Mouse (Mus musculus): ENCODE results near the gene Tmem50b. TPM values are rescaled to one million over a fixed set of nuclear protein-coding genes. Genes with fewer than 3 reads are reported as not detected.

Gene Tmem50b
- total and polyA plus RNA-seq, 2 experiments from 2014 or later: 79.6 to 114 TPM

DNA sequence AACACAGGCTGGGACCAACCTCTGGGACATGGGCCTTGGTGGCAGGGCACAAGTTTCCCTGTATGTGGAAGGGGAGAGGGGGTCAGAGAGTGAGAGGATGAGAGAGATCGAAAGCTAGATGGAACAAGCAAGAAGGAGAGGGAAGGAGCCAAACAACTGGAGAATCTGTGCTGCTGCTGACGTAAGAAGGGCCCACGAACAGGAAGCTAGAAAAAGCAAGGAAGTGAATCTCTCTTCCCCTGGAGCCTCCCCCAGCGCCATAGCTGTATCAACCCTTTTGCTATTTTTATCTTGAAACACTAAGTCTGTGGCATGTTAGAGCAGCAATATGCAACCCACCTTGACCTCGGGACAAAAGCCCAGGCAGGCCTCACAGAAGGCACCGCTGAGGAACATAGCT lies 59.5 kb downstream of the Tmem50b start:
- ATAC-seq (no peak), DNase-seq (ENCODE audit: low spot score) (no peak)
- TF ChIP-seq CTCF (IDR thresholded peaks at IDR 0.05; ENCODE audit: low read depth): no peak
- Histone ChIP-seq H3K9me3 (ENCODE audit: low read length) (no peaks in the 10 kb centered on the region), H3K27ac (0 out of 2 replicates have a peak overlapping the region, but pooled peaks have one; percentile 12), H3K36me3 (ENCODE audit: insufficient read depth, low read length) (no peaks in the 10 kb centered on the region), H3K4me3 (ENCODE audit: low read length) (no peak overlapping the region), H3K4me1 (ENCODE audit: insufficient read depth, low read length) (no peaks in the 10 kb centered on the region), H3K4me2 (ENCODE audit: low read depth, low read length) (no peak overlapping the region), H3K9ac (replicated peaks; ENCODE audit: low read length) (no peak overlapping the region), H3K27me3 (ENCODE audit: insufficient read depth, low read length) (no peaks in the 10 kb centered on the region)
- 76% methylated on average over 6 of the region's 6 CpGs for WGBS

GRCm38 (mm10) chr16:91537065-91537464 lies 60.5 kb downstream of the Tmem50b start:
- DNase-seq (ENCODE audit: low spot score): no peak
- no peak for TF ChIP-seq CTCF (IDR thresholded peaks at IDR 0.05; ENCODE audit: low read depth)
- no peak overlapping the region for H3K4me2 ChIP-seq (ENCODE audit: low read depth, low read length)
- no peak overlapping the region for H3K9ac ChIP-seq (replicated peaks; ENCODE audit: low read length)
- WGBS: 82% methylated on average over 3 of the region's 3 CpGs
- H3K9me3 ChIP-seq (ENCODE audit: low read length): no peaks in the 10 kb centered on the region
- no peak overlapping the region for H3K27ac ChIP-seq
- no peaks in the 10 kb centered on the region for H3K36me3 ChIP-seq (ENCODE audit: insufficient read depth, low read length)
- H3K4me1 ChIP-seq (ENCODE audit: insufficient read depth, low read length): no peaks in the 10 kb centered on the region
- no peak overlapping the region for H3K4me3 ChIP-seq (ENCODE audit: low read length)
- H3K27me3 ChIP-seq (ENCODE audit: insufficient read depth, low read length): no peaks in the 10 kb centered on the region
- no peak for ATAC-seq

DNA sequence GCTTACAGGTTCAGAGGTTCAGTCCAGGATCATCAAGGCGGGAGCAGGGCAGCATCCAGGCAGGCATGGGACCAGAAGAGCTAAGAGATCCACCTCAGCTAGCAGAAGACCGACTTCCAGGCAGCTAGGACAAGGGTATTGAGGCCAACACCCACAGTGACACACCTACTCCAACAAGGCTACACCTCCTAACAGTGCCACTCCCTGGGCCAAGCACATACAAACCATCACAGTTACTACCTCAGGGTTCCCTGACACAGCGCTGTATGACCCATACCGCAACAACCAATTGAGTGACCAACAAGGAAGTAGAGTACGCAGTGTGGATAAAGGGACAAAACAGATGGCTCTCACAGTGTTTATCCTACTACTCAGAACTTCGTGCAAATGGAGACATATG lies 61.2 kb downstream of the Tmem50b start:
- Histone ChIP-seq H3K27ac (no peak overlapping the region), H3K4me2 (ENCODE audit: low read depth, low read length) (no peak overlapping the region), H3K36me3 (ENCODE audit: insufficient read depth, low read length) (no peaks in the 10 kb centered on the region), H3K9me3 (ENCODE audit: low read length) (no peaks in the 10 kb centered on the region), H3K27me3 (ENCODE audit: insufficient read depth, low read length) (no peaks in the 10 kb centered on the region), H3K4me3 (ENCODE audit: low read length) (no peak overlapping the region), H3K9ac (replicated peaks; ENCODE audit: low read length) (no peak overlapping the region), H3K4me1 (ENCODE audit: insufficient read depth, low read length) (no peaks in the 10 kb centered on the region)
- DNase-seq (ENCODE audit: low spot score) (no peak), ATAC-seq (no peak)
- 91% methylated on average over 6 of the region's 6 CpGs for WGBS
- no peak for TF ChIP-seq CTCF (IDR thresholded peaks at IDR 0.05; ENCODE audit: low read depth)

DNA sequence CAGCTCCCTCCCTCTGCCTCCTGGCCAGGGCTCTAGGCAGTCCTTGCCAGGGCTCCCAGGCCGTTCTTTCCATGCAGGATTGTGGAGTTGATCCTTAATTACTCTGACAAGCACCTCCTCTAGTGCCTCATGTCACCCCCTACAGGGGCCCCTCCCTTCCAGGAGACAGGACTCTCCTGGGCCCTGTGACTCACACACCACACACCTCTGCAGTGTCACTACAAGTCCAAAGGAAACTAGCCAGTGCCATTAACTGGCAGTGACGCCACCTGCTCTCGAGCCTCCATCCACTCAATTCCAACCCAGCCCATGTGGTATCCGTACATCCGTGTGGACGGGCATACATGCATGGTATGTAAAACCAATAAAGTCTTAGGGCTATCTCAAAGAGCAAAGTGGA lies 62.7 kb downstream of the Tmem50b start:
- ATAC-seq (no peak), DNase-seq (ENCODE audit: low spot score) (no peak)
- H3K9me3 ChIP-seq (ENCODE audit: low read length): no peaks in the 10 kb centered on the region
- no peaks in the 10 kb centered on the region for H3K36me3 ChIP-seq (ENCODE audit: insufficient read depth, low read length)
- no peak overlapping the region for H3K4me3 ChIP-seq (ENCODE audit: low read length)
- H3K4me2 ChIP-seq (ENCODE audit: low read depth, low read length): no peak overlapping the region
- TF ChIP-seq CTCF (IDR thresholded peaks at IDR 0.05; ENCODE audit: low read depth): no peak
- no peak overlapping the region for H3K27ac ChIP-seq
- no peaks in the 10 kb centered on the region for H3K4me1 ChIP-seq (ENCODE audit: insufficient read depth, low read length)
- WGBS: 83% methylated on average over 6 of the region's 6 CpGs
- H3K9ac ChIP-seq (replicated peaks; ENCODE audit: low read length): no peak overlapping the region
- H3K27me3 ChIP-seq (ENCODE audit: insufficient read depth, low read length): no peaks in the 10 kb centered on the region

- H3K4me3 ChIP-seq (ENCODE audit: low read length): no peak overlapping the region
- H3K36me3 ChIP-seq (ENCODE audit: insufficient read depth, low read length): no peaks in the 10 kb centered on the region
- DNase-seq (ENCODE audit: low spot score) (peak; percentile 84), ATAC-seq (no peak)
- no peaks in the 10 kb centered on the region for H3K4me1 ChIP-seq (ENCODE audit: insufficient read depth, low read length)
- no peak overlapping the region for H3K4me2 ChIP-seq (ENCODE audit: low read depth, low read length)
- H3K9me3 ChIP-seq (ENCODE audit: low read length): no peaks in the 10 kb centered on the region
- H3K27ac ChIP-seq: no peak overlapping the region
- H3K9ac ChIP-seq (replicated peaks; ENCODE audit: low read length): no peak overlapping the region
- 59% methylated on average over 13 of the region's 13 CpGs for WGBS
- no peaks in the 10 kb centered on the region for H3K27me3 ChIP-seq (ENCODE audit: insufficient read depth, low read length)
- no peak for TF ChIP-seq CTCF (IDR thresholded peaks at IDR 0.05; ENCODE audit: low read depth)
Measured at GRCm38 (mm10) chr16:91534477-91534876, 63.1 kb downstream of the Tmem50b start.

DNA sequence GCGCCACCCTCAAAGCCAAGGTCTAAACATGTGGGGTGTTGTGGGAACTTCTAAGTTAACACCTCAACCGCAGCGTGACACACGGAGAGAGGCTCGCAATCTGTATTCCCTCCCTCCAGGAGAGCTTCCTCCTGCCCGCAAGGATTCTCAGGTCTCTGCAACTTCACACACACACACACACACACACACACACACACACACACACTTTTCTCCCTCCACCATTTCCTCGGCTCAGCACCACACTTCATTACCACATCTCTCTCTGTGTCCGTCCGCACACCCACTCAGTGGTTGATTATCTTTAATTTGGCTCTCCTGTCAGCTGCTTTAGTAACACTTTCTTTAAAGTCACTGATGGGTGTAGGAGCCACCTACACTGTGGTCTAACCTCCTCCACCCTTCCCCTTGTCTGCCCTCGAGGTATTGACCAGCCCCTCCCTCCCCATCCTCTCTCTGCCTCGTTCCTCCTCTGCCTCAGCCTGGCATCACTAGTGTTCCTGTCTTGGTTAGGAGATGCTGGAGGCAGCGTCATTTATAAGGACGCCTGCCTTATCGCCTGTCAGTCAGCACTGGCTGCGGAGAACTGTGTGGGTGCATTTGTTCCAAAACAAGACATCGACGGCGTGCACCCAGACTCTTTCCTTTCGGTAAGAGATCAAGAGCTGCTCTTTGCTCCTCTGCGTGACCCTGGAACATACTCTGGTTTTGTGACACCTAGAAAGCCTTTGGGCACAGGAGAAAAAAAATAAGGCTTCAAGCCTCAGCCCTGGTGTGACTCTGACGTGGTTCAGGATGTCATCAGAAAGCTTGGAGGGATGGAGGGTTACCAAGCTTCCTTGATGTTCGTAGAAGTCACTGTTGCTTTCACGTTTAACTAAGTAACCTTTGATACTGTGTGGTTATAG lies 64.3 kb downstream of the Tmem50b start:
- H3K4me3 ChIP-seq (ENCODE audit: low read length): no peak overlapping the region
- no peaks in the 10 kb centered on the region for H3K4me1 ChIP-seq (ENCODE audit: insufficient read depth, low read length)
- H3K27me3 ChIP-seq (ENCODE audit: insufficient read depth, low read length): no peaks in the 10 kb centered on the region
- ATAC-seq (no peak), DNase-seq (ENCODE audit: low spot score) (no peak)
- no peak for TF ChIP-seq CTCF (IDR thresholded peaks at IDR 0.05; ENCODE audit: low read depth)
- no peaks in the 10 kb centered on the region for H3K36me3 ChIP-seq (ENCODE audit: insufficient read depth, low read length)
- H3K9me3 ChIP-seq (ENCODE audit: low read length): no peaks in the 10 kb centered on the region
- H3K4me2 ChIP-seq (ENCODE audit: low read depth, low read length): no peak overlapping the region
- WGBS: 77% methylated on average over 23 of the region's 23 CpGs
- H3K9ac ChIP-seq (replicated peaks; ENCODE audit: low read length): no peak overlapping the region
- H3K27ac ChIP-seq: no peak overlapping the region

DNA sequence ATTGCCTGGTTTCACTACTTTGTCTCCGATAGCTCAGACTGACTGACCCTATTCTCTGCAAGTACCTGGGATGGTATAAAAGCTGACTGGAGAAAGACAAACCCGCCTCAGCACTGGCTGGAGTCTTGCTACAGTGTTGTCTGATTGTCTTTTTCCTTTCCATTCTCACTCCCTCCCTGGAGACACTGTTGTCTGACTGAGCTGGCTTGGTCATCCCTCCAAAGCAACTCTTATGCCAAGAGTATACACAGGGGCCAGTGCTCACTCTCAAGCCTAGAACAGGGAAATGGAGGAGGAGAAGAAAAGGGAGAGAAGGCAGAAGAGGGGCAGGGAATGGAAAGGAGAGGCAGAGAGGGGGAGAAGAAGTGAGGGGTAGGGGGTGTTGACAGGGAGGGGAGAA lies 65.2 kb downstream of the Tmem50b start:
- Histone ChIP-seq H3K27ac (no peak overlapping the region), H3K4me3 (ENCODE audit: low read length) (no peak overlapping the region), H3K4me2 (ENCODE audit: low read depth, low read length) (no peak overlapping the region), H3K27me3 (ENCODE audit: insufficient read depth, low read length) (no peaks in the 10 kb centered on the region), H3K4me1 (ENCODE audit: insufficient read depth, low read length) (no peaks in the 10 kb centered on the region), H3K9me3 (ENCODE audit: low read length) (no peaks in the 10 kb centered on the region), H3K9ac (replicated peaks; ENCODE audit: low read length) (no peak overlapping the region), H3K36me3 (ENCODE audit: insufficient read depth, low read length) (no peaks in the 10 kb centered on the region)
- WGBS: 52% methylated on average over 2 of the region's 2 CpGs
- no peak for DNase-seq (ENCODE audit: low spot score)
- no peak for TF ChIP-seq CTCF (IDR thresholded peaks at IDR 0.05; ENCODE audit: low read depth)
- no peak for ATAC-seq

All from hindbrain, postnatal 0 days (tissue).